Mouse (Mus musculus) kidney, adult 2 months (tissue): Measurements from ENCODE around the gene Epo.
A peak's percentile ranks its signal among the peaks of the same experiment; 100 is the strongest.

ENCODE experiments used
- CTCF ChIP-seq: fragments of 200-500 bp; conservative IDR thresholded peaks from 2 replicates; pipeline ENCODE4 v1.5.1; 2011; ENCODE audit warnings: low read depth, mild to moderate bottlenecking, control low read depth, low read length, moderate library complexity, mixed read lengths; ENCODE audit not compliant: insufficient read depth, insufficient read length
- POLR2A ChIP-seq: fragments of 200-500 bp; IDR thresholded peaks from one replicate; pipeline ENCODE4 v1.6.1; 2011; ENCODE audit warnings: low read depth, low read length, control low read depth

DNA sequence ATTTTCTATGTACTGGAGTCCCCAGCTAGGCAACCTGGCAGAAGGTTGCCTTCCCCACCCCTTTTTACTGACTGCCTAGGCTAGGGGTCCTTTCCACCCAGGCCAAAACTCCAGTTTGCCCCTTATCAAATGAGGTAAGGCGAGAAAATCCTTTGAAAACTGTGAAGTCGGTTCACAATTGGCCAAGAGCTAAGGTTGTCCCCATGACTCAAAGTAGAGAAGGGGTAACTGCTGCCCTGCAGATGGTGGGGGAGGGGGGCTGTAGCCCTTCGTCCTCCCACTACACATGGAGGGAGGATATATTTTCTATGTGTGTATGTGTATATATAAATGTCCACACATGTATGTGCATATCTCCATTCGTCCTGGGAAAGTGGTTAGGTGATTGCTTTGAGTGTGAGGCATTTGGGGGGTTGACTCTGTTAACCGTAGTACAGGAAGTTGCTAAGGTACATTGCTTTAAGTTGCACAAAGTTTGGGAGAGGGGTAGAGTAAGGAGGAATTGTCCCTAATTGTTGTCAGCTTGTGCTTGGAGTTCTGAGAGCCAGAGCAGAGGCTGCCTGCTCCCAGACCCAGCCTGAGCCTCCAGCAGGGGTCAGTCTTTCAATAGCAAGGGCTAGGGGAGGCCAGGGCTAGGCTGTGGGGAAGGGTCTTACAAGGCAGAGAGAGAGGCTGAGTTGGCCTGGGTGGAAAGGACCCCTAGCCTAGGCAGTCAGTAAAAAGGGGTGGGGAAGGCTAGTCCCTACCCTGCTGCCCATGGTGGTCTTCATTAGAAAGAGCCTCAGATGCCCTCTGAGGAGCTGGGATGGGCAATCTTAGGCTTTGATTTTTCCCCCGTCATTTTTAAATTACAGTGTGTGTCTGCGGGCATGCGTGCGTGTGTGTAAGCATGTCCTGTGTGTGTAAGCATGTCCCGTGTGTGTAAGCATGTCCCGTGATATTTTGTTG, 19.9 kb downstream of the Epo start:
- TF ChIP-seq CTCF (peak; percentile 61), POLR2A (no peak)
